Comparison of ENCODE assay signal across 1 mouse cellular context in the genomic region with DNA sequence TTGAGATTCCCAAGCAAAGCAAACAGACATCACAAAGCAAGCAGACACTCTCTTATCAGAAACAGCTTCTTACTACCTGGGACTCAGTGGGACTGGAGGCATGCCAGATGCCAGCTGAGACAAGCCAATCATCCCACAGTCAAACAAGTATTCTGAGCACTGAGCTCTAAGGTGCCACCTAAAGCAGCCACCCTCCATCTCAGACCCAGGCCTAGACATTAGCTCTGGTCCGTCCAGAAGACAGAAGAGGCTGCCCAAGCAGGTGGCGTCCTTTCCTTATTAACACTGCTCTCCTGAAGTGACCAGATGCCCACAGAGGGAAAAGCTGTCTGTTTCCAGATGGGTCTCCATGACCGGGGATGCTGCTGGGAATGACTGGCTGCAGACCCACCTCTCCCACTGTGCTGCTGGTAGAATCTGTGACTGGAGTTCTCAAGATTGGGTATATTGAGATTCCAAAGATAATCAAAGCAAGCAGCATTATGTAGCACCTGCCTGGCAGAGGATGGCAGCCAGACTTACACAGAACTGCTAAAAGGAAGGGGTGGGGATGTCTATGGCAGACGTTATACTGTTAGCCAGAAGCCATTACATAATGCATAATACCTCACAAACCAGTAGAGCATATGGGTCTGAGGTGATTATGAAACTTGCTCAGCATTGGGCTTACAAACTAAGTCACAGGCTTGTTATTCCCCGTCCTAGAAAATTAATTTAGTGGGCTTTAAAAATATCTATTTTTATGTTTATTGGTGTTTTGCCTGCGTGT.
TF ChIP-seq lines count a peak whose summit lies in the region.

No protein-coding gene starts in this region.

TF ChIP-seq in CH12.LX, 34 proteins besides CTCF, POLR2A, EP300 and RAD21 (continued from another document):
- no peak for TF ChIP-seq MAZ (IDR thresholded peaks at IDR 0.05; ENCODE audit: low read depth, low read length)
